Mouse (Mus musculus): ENCODE measurements around the gene Nek1.

GRCm38 (mm10) chr8:61177680-61178593 lies 184.9 kb downstream of the Nek1 start:
- TF ChIP-seq CTCF (IDR thresholded peaks at IDR 0.05; ENCODE audit: insufficient read depth, low read length): no peak
- TF ChIP-seq POLR2A (IDR thresholded peaks at IDR 0.05; ENCODE audit: borderline replicate concordance, extremely low read depth, low read depth, low read length): no peak

Data from lung, adult 2 months (tissue).